Mouse (Mus musculus): ENCODE measurements around the gene A930017K11Rik. TPM values are rescaled to one million over a fixed set of nuclear protein-coding genes. Genes with fewer than 3 reads are reported as not detected.
A peak's percentile ranks its signal among the peaks of the same experiment; 100 is the strongest.

A930017K11Rik gene
- polyA plus RNA-seq, 1 experiment from 2014 or later, result 0.24 TPM

DNA sequence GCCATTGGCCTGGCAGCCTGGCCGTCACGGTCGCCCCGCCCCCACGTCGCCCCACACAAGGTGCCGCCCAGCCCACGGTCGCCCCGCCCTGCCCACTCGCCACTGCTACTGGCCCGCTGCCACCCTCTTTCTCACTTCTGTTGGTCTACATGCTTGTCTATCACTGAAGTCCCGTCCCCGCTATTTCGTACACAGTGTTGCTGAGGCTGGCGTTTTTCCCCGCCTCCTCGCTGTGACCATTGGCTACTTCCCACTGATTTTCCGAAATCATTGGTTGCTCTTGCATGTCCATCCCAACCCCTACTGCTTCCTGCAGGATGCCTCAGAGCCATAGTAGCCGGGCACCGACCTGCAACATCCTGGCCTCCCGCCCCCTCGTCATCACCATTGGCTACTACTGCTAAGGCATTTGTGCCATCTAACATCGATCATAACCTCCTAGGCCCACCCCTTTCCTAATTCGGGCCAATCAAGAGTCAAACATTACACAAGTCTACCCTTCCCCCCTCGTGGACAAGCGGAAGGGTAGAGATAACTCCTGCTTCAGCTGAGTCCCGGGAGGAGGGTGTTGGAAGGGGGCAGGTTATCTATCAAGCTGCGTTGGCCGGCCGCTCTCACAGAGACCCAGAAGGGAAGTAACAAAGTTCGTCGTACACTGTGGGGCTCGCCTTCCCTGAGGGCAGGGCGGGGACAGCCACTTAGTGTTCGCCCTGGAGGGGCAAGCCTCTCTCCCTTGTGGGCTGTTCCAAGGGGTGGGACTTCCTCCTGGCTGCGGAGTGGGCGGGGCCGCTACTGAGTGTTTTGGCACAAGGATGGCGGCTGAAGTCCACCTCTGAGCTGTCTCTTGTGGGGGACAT lies 32.4 kb downstream of the A930017K11Rik start:
- no peaks in the 10 kb centered on the region for H3K27me3 ChIP-seq
- ATAC-seq (ENCODE audit: insufficient number of reproducible peaks, low FRiP score, low TSS enrichment, low read depth), result peak; percentile 97
- peak overlapping the region; percentile 99 for H3K4me3 ChIP-seq (replicated peaks)
- no peaks in the 10 kb centered on the region for H3K9me3 ChIP-seq (replicated peaks)
- peak overlapping the region; percentile 56 for H3K9ac ChIP-seq
- under 1% methylated on average over 40 of the region's 40 CpGs for WGBS
- peaks cover 13% of the 10 kb centered on the region; the same call in 1 of the 2 replicates for H3K36me3 ChIP-seq
- H3K4me2 ChIP-seq (replicated peaks), result peak overlapping the region; percentile 84
- peak overlapping the region; percentile 96 for H3K27ac ChIP-seq (replicated peaks)
- H3K4me1 ChIP-seq, result peaks cover 26% of the 10 kb centered on the region

DNA sequence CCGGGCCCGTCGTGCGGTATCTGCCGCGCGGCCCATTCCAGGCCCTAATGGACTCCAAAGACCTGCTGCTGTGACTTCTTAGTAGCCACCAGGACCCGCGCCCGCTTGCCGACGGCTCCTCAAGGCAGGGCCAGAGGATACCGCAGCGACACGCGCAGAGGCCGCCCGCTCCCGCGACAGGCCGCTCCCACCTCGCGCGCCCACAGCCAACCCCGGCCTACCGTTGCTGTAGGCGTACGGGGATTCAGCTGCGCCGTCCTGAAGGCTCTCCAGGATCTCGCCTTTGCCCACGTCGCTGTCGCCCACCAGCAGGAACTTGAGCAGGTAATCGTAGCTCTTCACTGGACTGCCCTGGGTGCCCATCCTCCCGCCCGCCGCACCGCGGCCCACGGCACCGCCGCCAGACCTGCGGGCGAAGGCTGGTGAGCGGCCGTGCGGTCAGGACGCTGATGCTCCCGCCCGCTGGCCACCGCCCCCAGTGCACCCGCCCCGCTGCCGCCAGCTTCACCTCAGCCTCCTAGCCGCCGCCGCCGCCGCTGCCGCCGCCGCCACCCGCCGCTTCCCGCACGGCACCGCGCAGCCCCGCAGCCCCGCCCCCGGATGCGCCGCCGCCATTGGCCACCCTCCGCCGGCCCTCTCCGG lies 33.1 kb downstream of the A930017K11Rik start, which contains the start of gene Rab40c:
Rab40c (minus strand) TSS at position 584 of the 642 bp plus-strand sequence.
- WGBS, result under 1% methylated on average over 55 of the region's 78 CpGs
- Histone ChIP-seq H3K9ac (peak within 1 kb of the TSS; percentile 86), H3K4me1 (peaks cover 26% of the 10 kb centered on the region), H3K36me3 (peaks cover 13% of the 10 kb centered on the region; the same call in 1 of the 2 replicates), H3K9me3 (replicated peaks) (no peaks in the 10 kb centered on the region), H3K27ac (replicated peaks) (peak within 1 kb of the TSS; percentile 96), H3K27me3 (no peaks in the 10 kb centered on the region), H3K4me3 (replicated peaks) (peak within 1 kb of the TSS; percentile 99), H3K4me2 (replicated peaks) (peak within 1 kb of the TSS; percentile 84)
- ATAC-seq (ENCODE audit: insufficient number of reproducible peaks, low FRiP score, low TSS enrichment, low read depth), result no peak

DNA sequence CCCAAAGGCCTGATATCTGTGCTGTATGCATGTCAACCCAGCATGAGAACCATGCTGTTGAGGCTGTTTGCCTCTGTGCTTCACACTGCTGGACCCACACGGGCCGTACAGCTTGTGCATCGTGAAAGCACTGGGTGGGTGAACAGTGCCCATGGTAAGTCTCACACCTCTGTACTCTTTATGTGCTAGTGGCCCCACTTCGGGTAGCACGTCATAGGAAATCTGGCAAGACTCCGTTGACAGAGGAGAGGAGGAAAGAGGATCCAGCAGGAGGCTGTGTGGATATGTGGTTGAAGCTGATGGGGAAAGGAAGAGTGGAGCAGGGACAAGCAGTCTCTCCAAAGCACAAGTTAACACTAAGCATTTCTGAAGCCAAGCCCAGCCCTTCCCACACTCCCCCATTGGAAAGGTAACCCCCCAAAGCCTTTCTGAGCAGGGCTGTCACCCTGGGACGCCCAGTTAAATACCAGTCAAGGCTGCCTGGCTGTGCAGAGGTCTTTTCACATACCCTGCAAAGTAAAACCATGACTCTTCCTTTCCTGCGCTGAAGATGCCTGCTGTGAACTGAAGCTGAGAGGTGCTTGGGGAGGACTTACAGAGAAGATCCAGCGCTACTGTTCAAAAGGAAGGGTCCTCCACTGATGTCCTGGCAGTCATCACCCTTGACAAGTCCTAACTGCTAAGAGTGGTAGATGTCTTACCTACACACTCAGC lies 34.2 kb downstream of the A930017K11Rik start:
- Histone ChIP-seq H3K27ac (replicated peaks) (peak overlapping the region; percentile 86; the same call in 1 of the 2 replicates), H3K27me3 (no peaks in the 10 kb centered on the region), H3K4me1 (peaks cover 26% of the 10 kb centered on the region), H3K4me2 (replicated peaks) (peak overlapping the region; percentile 84), H3K36me3 (peaks cover 13% of the 10 kb centered on the region; the same call in 1 of the 2 replicates), H3K9ac (peak overlapping the region; percentile 86), H3K9me3 (replicated peaks) (no peaks in the 10 kb centered on the region), H3K4me3 (replicated peaks) (peak overlapping the region; percentile 99)
- WGBS, result 81% methylated on average over 9 of the region's 9 CpGs
- no peak for ATAC-seq (ENCODE audit: insufficient number of reproducible peaks, low FRiP score, low TSS enrichment, low read depth)

DNA sequence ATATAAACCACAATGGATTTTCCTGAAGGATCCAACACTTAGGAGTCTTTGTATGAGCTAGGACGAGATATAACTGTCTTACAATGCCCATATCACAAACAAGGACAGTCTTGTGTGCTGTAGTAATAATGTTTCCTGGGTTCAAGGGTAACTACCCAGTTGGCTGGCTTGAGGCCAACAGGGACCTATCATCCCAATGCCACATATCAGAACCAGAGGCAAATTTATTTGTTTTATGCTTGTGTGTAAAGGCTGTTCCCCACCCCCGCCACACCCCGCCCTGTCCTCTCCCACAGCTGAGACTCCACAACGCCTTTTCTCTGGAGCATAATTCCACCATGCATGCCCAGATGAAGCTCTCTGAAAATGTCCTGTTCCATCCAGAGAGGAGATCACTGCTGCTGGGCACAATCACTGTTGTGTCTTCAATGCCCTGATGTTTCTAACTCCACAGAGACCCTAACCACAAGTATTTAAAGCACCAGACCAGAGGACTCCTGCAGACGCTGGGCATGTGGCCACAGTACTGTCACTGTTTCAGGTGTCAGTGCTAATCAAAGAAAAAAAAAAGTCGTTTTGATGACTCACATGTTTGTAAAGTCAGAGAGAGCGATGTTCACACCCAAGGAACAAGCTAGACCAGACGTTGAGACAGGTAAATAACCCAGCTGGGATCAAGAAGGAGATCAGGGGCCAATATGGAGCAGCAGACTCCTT lies 35.3 kb downstream of the A930017K11Rik start:
- no peak overlapping the region for H3K27ac ChIP-seq (replicated peaks)
- no peak overlapping the region for H3K4me3 ChIP-seq (replicated peaks)
- no peaks in the 10 kb centered on the region for H3K27me3 ChIP-seq
- no peak for ATAC-seq (ENCODE audit: insufficient number of reproducible peaks, low FRiP score, low TSS enrichment, low read depth)
- no peak overlapping the region for H3K4me2 ChIP-seq (replicated peaks)
- 69% methylated on average over 8 of the region's 8 CpGs for WGBS
- H3K36me3 ChIP-seq, result peaks cover 13% of the 10 kb centered on the region; the same call in 1 of the 2 replicates
- peaks cover 26% of the 10 kb centered on the region for H3K4me1 ChIP-seq
- H3K9ac ChIP-seq, result no peak overlapping the region
- H3K9me3 ChIP-seq (replicated peaks), result no peaks in the 10 kb centered on the region

DNA sequence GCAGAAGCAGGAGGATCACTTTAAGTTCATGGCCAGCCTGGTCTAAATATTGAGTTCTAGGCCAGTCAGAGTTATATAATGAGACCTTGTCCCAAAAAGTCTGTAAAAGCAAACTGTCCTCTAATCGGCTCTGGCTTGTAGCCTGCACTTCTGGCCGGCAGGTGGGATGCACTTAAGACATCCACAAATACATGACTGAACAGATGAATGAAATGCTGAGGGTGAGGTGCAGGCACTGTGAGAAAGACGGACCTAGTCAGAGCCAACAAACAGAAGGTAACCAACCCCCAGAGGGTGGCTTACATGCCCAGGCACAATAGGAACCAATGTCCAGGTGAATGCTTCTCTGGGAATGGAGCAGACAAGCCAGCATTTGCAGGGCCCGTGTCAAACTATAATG lies 38.1 kb downstream of the A930017K11Rik start:
- Histone ChIP-seq H3K4me1 (peaks cover 21% of the 10 kb centered on the region), H3K9ac (no peak overlapping the region), H3K27ac (replicated peaks) (no peak overlapping the region), H3K9me3 (replicated peaks) (no peaks in the 10 kb centered on the region), H3K4me2 (replicated peaks) (no peak overlapping the region), H3K36me3 (peaks cover 13% of the 10 kb centered on the region), H3K4me3 (replicated peaks) (no peak overlapping the region), H3K27me3 (no peaks in the 10 kb centered on the region)
- WGBS, result 74% methylated on average over 4 of the region's 4 CpGs
- no peak for ATAC-seq (ENCODE audit: insufficient number of reproducible peaks, low FRiP score, low TSS enrichment, low read depth)

DNA sequence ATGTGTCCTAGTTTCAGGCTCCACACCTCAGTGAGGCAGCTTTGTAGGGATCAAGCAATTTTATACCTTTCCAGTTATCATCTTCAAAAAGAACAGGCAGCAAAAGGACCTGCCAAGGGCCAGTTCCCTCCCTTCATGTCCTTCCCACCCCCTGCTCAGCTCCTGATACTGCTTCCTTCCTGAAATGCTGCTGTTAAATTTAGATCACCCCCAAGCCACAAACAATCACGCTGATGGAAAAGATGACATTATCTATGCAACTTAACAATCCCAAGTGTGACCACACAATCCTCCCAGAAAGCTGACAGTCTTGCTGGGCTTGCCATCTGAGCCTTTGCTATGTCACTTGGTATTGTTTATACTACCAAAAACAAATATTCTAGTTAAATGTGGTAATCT lies 38.5 kb downstream of the A930017K11Rik start:
- WGBS, result 70% methylated on average over 1 of the region's 1 CpGs
- H3K36me3 ChIP-seq, result peaks cover 13% of the 10 kb centered on the region

DNA sequence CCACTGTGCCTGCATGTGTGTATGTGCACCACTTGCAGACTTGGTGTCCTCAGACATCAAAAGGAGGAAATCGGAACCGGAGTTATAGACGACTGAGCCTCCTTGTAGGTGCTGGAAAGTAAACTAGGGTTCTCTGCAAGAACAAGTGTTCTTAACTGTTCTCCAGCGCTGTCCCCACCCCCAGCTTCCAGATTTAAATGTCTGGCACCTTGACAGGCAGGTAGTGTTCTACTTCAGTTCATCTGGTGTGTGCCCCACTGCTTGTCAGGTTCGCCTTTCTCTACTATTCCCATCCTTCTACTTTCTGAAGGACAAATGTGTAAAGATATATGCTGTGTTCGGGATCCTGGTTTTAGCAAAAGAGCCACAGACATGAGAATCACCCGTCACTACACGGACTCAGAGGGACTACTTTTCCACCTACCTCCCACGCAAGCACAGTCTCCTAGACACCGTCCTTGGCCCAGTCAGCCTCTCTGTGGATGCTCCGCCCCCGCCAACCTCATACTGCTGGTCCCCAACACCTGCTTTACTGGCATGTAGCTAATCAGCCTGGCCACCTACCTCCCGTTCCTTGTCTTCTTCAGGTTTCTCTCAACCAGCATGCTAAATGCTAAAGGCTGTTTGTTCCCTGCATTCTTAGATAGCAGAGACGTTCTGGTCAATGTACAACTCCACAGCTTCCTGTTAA lies 39.0 kb downstream of the A930017K11Rik start:
- Histone ChIP-seq H3K9ac (no peak overlapping the region), H3K27ac (replicated peaks) (no peak overlapping the region), H3K4me1 (peaks cover 14% of the 10 kb centered on the region), H3K36me3 (peaks cover 13% of the 10 kb centered on the region), H3K27me3 (no peaks in the 10 kb centered on the region), H3K9me3 (replicated peaks) (no peaks in the 10 kb centered on the region), H3K4me3 (replicated peaks) (no peak overlapping the region), H3K4me2 (replicated peaks) (no peak overlapping the region)
- WGBS, result 84% methylated on average over 14 of the region's 14 CpGs
- ATAC-seq (ENCODE audit: insufficient number of reproducible peaks, low FRiP score, low TSS enrichment, low read depth), result no peak

More for the DNA sequence above, 38.5 kb downstream of the A930017K11Rik start:
- H3K27me3 ChIP-seq, result no peaks in the 10 kb centered on the region
- H3K4me3 ChIP-seq (replicated peaks), result no peak overlapping the region
- no peak overlapping the region for H3K4me2 ChIP-seq (replicated peaks)
- ATAC-seq (ENCODE audit: insufficient number of reproducible peaks, low FRiP score, low TSS enrichment, low read depth), result no peak
- H3K9me3 ChIP-seq (replicated peaks), result no peaks in the 10 kb centered on the region
- peaks cover 19% of the 10 kb centered on the region for H3K4me1 ChIP-seq
- H3K9ac ChIP-seq, result no peak overlapping the region
- H3K27ac ChIP-seq (replicated peaks), result no peak overlapping the region

DNA sequence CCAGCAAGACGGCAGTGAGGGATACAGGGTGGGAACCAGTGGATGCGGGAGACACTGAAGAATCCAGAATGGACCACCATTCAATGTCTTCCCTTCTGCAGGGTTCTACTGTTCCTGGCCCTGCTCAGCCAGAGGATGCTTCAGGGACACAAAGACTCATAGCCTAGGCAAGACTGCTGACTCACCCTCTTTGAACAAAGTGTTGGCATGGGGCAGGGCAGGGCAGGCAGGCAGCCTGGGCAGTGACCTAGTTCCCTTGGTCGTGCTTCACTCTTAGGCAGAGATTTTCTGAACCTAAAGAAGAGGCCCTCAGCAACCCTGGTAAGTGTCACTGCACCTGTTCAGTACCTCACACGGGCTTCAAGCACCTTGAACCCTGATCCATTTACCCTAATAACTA lies 40.5 kb downstream of the A930017K11Rik start:
- no peak overlapping the region for H3K9ac ChIP-seq
- peaks cover 3% of the 10 kb centered on the region; the same call in 1 of the 2 replicates for H3K36me3 ChIP-seq
- no peak for ATAC-seq (ENCODE audit: insufficient number of reproducible peaks, low FRiP score, low TSS enrichment, low read depth)
- no peaks in the 10 kb centered on the region for H3K4me1 ChIP-seq
- no peak overlapping the region for H3K4me3 ChIP-seq (replicated peaks)
- H3K27ac ChIP-seq (replicated peaks), result no peak overlapping the region
- H3K27me3 ChIP-seq, result no peaks in the 10 kb centered on the region
- H3K4me2 ChIP-seq (replicated peaks), result no peak overlapping the region
- H3K9me3 ChIP-seq (replicated peaks), result no peaks in the 10 kb centered on the region
- WGBS, result 86% methylated on average over 4 of the region's 4 CpGs

DNA sequence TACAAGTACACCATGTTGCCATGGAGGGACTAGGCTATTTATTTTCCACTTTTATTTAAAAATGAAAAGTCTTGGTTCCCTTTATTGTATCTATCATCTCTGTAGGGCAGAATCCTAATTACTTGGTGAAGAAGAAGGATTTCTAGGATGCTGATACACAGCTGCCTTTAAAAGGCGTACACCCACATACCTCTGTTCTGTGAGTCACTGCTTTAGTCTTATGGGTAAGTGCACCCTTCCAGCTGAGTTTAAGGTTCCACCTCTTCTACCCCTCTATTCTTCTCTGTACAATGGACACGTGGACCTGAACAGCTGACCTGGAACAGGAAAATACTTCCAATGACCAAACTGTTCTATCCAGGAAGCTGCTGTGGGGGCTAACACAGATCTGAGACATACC lies 44.7 kb downstream of the A930017K11Rik start:
- Histone ChIP-seq H3K4me2 (replicated peaks) (no peak overlapping the region), H3K36me3 (peaks cover 5% of the 10 kb centered on the region; the same call in 1 of the 2 replicates), H3K9ac (no peak overlapping the region), H3K9me3 (replicated peaks) (no peaks in the 10 kb centered on the region), H3K4me1 (no peaks in the 10 kb centered on the region), H3K4me3 (replicated peaks) (no peak overlapping the region), H3K27me3 (no peaks in the 10 kb centered on the region), H3K27ac (replicated peaks) (no peak overlapping the region)
- ATAC-seq (ENCODE audit: insufficient number of reproducible peaks, low FRiP score, low TSS enrichment, low read depth), result no peak
- 84% methylated on average over 2 of the region's 2 CpGs for WGBS

DNA sequence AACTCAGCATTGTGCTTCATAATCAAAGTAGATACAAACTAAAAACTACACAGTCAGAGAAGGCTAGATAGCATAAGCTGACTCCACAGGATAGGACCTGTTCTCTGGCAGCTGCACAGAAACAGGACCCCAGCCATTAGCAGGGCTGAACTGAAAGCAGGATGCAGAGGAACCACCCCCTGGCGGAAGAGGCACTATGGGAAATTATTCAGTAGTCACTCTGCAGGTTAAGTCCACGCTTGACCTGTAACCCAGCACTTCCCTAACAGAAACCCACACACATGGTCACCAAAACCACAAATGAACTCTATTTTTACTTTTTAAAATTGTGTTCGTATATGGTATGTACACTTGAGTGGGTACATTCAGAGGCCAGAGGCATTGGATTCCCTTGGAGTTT lies 49.3 kb downstream of the A930017K11Rik start:
- WGBS, result 82% methylated on average over 3 of the region's 3 CpGs
- no peak for ATAC-seq (ENCODE audit: insufficient number of reproducible peaks, low FRiP score, low TSS enrichment, low read depth)
- no peak overlapping the region for H3K4me3 ChIP-seq (replicated peaks)
- no peaks in the 10 kb centered on the region for H3K4me1 ChIP-seq
- H3K36me3 ChIP-seq, result peaks cover 5% of the 10 kb centered on the region; the same call in 1 of the 2 replicates
- no peak overlapping the region for H3K9ac ChIP-seq
- H3K9me3 ChIP-seq (replicated peaks), result no peaks in the 10 kb centered on the region
- H3K27ac ChIP-seq (replicated peaks), result no peak overlapping the region
- no peak overlapping the region for H3K4me2 ChIP-seq (replicated peaks)
- H3K27me3 ChIP-seq, result no peaks in the 10 kb centered on the region

All from embryonic facial prominence, embryonic 15.5 days (tissue).